Mouse (Mus musculus) hindbrain, embryonic 11.5 days (tissue): Measurements from ENCODE around the gene Lgals2. TPM values are rescaled to one million over a fixed set of nuclear protein-coding genes. Genes with fewer than 3 reads are reported as not detected.

Experiments
- polyA plus RNA-seq: library from polyadenylated mRNA; unstranded; fragments of >200 nt; fragmentation: Nextera tagmentation; extraction: Ambion mirVana; gene quantifications from 2 replicates; pipeline ENCODE4 v1.2.1, GENCODE M21; 2014

Lgals2 gene
- polyA plus RNA-seq, 1 experiment from 2014 or later, result not detected

Other genes with a start within 250 kb of the Lgals2 start
- 0.60 and 0.85 TPM in 2 replicates for gene Elfn2, start 136.8 kb downstream of the Lgals2 start, polyA plus RNA-seq
- gene Mfng, start 82.1 kb downstream of the Lgals2 start, polyA plus RNA-seq, result 34.6 and 34.7 TPM in 2 replicates
- gene Card10, start 52.5 kb downstream of the Lgals2 start, polyA plus RNA-seq, result 1.8 and 2.4 TPM in 2 replicates
- gene Cdc42ep1, start 12.9 kb downstream of the Lgals2 start, polyA plus RNA-seq, result 7.8 and 9.1 TPM in 2 replicates
- 26.3 and 26.4 TPM in 2 replicates for gene Gga1, start 21.7 kb upstream of the Lgals2 start, polyA plus RNA-seq
- 0.13 and 0.42 TPM in 2 replicates for gene Gm49510, start 44.1 kb upstream of the Lgals2 start, polyA plus RNA-seq
- 11.8 and 12.4 TPM in 2 replicates for gene Sh3bp1, start 44.2 kb upstream of the Lgals2 start, polyA plus RNA-seq
- 34.8 and 35.2 TPM in 2 replicates for gene Pdxp, start 58.4 kb upstream of the Lgals2 start, polyA plus RNA-seq
- 390 and 438 TPM in 2 replicates for gene Lgals1, start 71.2 kb upstream of the Lgals2 start, polyA plus RNA-seq
- 61.1 and 64.4 TPM in 2 replicates for gene Nol12, start 79.4 kb upstream of the Lgals2 start, polyA plus RNA-seq
- gene Triobp, start 92.2 kb upstream of the Lgals2 start, polyA plus RNA-seq, result 38.1 and 45.4 TPM in 2 replicates
- gene H1f0, start 172.9 kb upstream of the Lgals2 start, polyA plus RNA-seq, result 154 and 306 TPM in 2 replicates
- gene Galr3, start 186.4 kb upstream of the Lgals2 start, polyA plus RNA-seq, result not detected in 2 replicates
- 56.3 and 59.7 TPM in 2 replicates for gene Ankrd54, start 207.4 kb upstream of the Lgals2 start, polyA plus RNA-seq
- 226 and 241 TPM in 2 replicates for gene Eif3l, start 219.7 kb upstream of the Lgals2 start, polyA plus RNA-seq